Mouse (Mus musculus): ENCODE results near the gene Fbxw8.

Fbxw8 gene

DNA sequence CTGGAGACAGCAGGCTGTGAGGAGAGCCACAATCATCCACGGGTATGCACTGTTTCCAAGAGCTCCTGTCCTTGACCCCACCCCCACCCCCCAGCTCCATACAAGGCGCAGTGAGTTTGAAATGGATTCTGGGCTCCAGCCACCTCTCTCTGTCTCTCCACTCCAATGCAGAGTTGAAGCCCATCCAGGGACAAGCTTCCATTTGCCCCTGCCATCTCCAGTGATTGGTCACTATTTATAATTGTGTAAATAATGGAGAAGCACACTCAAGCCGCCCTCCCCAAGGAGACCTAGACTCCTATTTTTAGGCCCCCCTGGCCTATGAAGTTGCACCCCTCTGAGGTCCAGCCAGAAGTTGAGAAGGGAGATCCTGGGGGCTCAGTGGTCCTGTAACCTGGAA is 132.2 kb downstream of the Fbxw8 start:
- DNase-seq (ENCODE audit: low read depth, low spot score) = no peak

DNA sequence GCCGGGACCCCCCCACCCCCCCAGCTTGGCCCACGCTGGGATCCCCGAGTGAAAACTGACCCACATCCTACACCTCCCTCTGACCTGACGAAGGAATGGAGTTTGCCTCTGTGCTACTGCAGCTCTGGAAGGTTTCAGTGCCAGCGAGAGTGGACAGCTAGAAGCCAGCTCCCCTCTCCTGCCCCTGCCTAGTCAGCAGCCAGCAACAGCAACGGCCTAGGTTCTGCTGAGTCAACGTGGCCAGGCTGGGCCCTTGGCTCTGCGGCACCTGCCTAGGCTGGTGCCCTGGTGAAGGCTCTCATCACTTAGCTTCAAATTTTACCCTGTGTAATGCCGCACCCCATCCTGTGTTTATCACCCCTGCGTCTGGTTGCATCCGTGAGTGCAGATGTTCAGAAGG is 135.4 kb downstream of the Fbxw8 start:
- no peak for DNase-seq (ENCODE audit: low read depth, low spot score)

DNA sequence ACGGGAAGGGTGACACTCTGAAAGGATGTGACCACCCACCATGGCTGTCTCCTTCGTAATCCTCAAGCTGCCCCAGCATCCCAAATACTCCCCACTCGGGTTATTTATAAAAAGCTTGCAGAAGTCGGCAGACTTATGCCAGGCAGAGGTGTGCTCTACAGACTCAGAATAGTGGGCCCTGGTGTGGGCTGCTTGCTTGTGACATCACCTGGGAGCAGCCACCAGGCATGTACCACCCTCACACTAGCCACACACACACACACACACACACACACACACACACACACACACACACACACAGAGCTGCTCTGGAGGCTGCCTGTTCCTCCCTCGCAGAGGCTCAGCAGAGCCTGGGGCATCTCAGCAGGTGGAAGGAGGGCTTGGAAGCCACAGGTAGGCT is 137.7 kb downstream of the Fbxw8 start:
- no peak for DNase-seq (ENCODE audit: low read depth, low spot score)

DNA sequence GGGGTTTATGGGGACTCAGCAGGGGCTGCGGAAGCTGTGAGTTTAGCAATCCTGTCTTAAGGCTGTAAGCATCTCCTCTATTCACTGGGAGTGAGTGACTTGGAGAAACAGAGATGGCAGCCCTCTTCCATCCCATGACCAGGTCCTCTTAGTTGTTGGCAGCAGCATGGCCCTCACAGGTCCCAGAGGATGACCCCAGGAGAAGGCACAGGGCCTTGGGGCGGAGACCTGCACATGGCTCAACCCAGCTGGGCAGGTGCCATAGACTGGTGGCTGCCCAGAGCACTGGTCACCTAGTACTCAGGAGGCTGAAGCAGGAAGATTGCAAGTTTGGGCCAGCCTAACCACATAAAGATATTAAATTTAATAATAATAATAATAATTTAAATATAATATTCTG is 139.6 kb downstream of the Fbxw8 start:
- no peak for DNase-seq (ENCODE audit: low read depth, low spot score)

DNA sequence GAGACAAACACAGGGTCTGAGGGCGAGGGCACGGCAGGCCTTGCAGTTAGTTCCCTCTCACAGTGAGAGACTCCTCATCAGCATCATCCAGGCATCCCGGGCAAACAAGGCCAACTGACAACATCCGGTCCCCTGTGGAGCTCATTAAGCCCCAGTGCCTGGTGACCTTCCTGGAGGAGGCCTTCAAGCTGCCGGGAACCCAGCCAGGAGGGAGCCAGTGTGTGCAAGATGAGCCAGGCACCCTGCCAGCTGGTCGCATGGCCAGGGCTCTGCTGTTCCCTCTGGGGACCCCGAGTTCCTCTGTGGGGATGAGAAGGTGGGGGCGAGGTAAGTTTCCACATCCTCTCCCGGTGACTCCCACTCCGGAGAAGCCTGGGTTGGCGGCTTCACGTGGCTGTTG is 140.2 kb downstream of the Fbxw8 start:
- no peak for DNase-seq (ENCODE audit: low read depth, low spot score)

Measured in telencephalon, adult 2 months (tissue).